Mouse (Mus musculus) gastrocnemius, postnatal 4 days (tissue): ENCODE data around the gene Cenpb. TPM values are rescaled to one million over a fixed set of nuclear protein-coding genes. Genes with fewer than 3 reads are reported as not detected.
A peak's percentile ranks its signal among the peaks of the same experiment; 100 is the strongest.

Experiments used
- DNase-seq, 2 experiments: peaks; one replicate each; pipeline ENCODE4 v3.0.0; 2021 to 2022; ENCODE audit warnings: low spot score in 2 of 2, mixed read lengths in 2 of 2
- total RNA-seq, 2 experiments: library from RNA; stranded (reverse); gene quantifications; 2 replicates each; pipeline ENCODE4 v1.2.3; 2021

Gene Cenpb
- total RNA-seq, 2 experiments from 2014 or later, result 63.8 to 70.1 TPM

DNA sequence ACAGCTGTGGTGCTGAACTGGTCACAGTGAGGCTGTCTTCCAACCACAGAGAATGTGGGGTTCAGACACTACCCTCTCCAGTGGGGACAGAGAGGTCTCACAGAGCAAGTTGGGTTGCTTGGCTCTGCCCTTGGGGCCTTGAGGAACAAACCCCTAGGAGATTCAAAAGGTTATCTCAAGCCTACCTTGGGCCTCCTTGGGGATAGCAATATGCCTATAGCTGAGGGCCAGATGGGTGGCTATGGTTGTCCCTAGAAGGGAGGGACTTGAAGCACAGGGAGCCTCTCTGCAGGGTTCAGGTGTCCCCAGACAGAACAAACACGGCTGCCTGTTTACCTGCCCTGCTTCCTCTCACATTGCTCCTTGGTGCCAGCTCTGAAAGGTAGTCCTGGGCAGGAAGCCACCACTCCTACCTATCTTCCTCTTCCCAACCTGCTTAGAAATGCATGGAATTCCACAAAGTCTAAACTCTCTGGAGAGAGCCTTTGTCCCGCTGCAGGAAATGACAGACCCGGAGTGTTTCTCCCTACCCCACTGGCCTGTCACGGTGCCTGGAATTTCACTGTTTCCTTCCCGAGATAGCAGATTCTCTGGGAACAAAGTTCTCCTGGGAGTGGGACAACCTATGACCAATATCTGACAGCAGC, 39.9 kb downstream of the Cenpb start:
- peak in 1 of 2 experiments; percentile 15 for DNase-seq

DNA sequence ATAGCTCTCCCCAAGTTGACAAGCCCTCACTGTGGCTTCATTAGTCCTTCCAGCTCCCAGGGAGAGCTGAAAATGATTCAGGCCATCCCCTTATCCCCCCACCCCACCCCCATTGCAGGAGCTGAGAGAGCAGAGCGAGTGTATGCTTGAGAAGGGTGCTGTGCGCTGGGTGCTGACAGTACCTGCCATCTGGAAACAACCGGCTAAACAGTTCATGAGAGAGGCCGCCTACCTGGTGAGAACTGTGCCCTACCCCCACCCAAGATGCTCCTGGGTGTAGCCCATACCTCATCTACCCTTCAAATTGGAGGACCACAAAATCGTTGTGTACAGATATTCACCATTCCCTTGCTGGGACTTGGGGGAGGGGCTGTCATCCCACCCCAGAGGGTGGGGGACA, 40.6 kb downstream of the Cenpb start:
- DNase-seq, result peak in 1 of 2 experiments; percentile 15

DNA sequence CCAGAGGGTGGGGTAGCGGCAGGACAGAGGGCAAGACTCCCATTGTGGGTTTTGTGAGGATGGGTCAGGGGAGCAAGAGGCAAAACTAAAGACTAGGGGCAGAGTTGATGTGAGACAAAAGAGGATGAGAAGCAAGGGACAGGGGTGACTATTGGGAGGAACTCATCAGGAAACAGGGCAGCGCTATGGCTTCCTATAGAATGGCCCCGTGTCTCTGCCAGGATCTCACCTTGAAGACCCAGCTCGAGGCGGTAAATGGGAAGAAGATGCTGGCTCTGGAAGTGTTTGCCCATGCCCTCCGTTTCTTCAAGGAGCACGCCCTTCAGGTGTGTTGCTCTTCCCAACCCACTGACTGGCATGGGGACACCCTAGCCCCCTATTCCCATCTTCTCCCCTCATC, 41.1 kb downstream of the Cenpb start:
- DNase-seq, result peak in 1 of 2 experiments; percentile 12

DNA sequence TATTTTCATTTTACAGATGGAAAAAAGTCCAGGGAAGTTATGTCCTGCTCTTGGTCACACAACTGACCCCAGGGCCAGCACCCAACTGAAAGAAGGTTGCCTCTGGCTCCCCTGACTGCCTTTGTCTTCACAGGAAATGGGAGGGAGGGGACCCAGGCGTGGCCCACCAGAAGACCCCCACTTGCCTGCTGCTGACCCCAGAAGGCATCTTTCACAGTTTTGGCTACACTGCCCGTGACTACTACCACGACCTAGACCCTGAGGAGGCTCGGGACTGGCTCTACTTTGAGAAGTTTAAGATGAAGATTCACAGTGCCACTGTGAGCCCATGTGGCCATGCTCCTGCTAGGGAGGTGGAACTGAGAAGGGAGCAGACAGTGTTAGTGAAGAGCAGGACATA, 41.6 kb downstream of the Cenpb start:
- DNase-seq, result peak in 1 of 2 experiments; percentile 11

DNA sequence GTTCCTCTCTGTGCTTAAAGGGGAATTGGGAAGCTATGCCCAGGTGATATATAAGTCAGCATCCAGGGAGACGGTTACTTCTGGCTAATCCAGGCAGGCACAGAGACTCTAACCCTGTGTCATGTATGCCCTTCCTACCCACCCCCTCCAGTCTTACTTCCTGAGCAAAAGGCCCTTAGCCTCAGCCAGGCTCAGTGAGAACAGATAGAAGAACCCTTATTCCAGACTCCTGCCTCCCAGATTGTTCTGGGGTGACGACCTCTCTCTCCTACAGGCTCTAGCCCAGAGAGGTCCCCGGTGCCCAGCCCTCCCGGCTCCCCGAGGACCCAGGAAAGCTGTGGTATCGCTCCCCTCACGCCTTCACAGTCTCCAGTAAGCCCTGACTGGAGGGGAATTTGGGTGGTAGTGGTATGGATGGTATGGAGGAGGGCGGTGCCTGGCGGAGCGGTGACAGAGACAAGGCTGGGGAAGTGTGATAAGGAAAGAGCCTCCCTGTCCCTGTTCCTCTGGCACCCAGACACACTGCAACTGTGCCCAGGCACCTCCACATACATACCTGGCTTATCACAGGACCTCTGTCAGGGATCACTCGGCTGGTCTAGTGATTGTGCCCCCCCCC, 44.2 kb downstream of the Cenpb start:
- no peak for DNase-seq

DNA sequence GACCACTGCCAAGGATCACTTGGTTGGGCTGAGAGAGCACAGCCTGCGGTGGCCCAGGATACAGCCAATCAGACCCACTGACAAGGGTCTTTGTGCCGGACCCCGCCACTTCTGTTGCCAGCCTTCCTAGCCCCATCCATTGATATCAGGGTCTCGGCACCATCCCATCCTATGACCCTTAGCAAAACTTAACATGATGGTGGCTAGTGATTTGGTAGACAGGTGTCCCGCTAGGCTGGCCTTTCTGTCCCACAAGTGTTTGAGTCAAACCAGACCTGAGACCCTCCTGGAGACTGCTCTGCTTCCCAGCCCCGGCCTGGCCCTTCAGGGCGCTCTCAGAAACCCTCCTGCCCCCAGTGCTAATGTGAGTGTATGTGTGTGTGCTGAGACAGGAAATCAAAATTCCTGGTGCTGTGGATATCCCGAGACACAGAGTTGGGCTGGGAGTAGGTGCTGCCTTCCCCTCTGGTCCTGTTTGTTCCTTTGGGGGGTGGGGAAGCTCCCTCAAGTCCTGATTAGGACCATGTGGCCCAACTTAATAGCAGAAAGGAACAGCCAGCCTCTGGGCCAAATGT, 45.0 kb downstream of the Cenpb start:
- DNase-seq, result no peak

DNA sequence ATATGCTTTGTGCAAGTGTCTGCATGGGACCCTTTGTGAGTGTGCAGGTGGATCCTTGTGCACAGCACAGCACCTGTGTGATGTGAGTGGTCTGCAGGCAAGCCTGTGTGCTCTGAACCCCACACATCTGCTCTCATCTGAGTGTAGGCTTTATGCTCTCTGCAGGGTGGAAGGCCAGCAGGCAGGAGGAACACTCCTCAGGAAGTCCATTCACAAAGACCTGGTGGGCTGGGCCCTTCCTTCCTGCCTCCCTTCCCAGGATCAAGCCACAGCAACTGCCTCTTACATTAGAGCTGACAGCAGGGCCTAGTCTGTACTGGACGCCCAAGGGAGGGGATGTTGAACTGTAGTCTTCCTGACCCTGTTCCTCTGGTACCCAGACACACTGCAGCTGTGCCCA, 45.5 kb downstream of the Cenpb start:
- no peak for DNase-seq

DNA sequence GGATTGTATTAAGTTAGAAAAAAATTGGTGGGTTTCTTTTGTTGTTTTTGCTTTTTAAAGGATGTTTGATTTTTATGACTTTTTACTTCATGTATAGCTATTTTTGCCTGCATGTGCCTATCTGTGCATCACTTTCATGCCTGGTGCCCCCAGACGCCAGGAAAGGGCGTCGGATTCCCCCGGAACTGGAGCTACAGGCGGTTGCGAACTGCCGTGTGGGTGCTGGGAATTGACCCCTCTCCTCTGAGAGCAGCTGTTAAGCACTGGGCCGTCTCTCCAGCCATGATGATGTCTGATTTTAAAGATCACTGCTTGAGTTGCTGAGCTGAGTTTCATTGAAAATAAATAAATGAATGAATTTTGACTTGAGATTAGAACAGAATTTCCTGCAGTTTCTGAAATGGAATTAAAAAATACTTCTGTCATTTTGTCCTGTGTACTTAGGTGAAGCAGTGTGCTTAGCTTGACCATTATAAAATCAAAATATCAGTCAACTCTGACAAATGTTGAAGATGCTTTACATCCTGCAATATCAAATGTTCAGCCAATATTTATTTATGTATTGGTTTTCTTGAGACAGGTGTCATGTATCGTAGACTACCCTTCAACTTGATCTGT, 46.8 kb downstream of the Cenpb start, which contains the start of gene Gm11037:
Gm11037 (plus strand) TSS at position 568 of the 618 bp plus-strand sequence.
- DNase-seq, result peak in 1 of 2 experiments; percentile 5

DNA sequence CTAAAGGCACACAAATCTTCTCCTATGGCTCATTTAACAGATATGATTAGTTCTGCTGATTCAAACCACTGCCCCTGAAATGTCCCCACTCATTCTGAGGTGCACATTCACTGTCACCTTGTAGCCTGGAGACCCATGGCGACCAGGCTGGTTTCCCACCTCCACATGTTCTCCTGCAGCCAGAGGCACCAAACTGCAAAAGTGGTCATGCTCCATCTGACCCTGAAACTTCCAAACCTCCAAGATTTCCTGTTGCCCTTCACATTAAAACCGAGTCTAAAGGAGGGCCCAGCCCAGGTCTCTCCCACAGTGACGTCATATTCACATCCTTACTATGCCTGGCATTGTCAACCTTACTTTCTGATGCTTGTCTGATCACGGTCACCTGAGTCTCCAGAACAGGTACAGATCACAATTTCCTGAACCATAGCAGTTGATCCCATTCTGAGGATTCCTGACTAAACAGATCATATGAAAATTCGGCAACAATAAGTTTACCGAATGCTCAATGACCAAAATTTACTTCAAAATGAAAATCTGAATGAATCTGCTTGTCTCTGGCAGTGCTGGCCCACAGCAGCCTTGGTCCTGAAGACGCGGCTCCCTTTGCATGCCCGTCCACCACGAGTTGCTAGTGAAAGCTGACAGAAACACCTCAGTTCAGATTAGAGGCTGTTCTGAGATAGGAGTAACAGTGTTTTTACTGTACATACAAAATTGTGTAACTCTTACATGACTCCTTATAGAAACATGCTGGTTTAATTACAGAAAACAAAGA, 47.6 kb downstream of the Cenpb start:
- DNase-seq, result peak in 1 of 2 experiments; percentile 9

DNA sequence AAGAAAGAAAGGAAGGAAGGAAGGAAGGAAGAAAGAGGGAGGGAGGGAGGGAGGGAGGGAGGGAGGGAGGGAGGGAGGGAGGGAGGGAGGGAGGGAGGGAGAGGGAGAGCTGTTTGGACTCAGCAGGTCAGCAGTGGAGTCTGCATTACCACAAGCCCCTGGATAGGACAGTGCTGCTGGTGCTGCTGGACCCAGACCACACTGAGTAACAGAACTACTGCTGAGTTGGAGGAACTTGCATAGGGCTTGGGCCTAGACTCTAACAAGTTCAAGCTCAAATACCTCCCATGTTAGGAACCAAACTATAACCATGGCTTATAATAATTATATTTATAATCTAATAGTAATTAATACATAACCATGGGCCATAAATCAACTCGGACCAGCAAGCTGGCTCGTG, 49.0 kb downstream of the Cenpb start:
- DNase-seq, result no peak

DNA sequence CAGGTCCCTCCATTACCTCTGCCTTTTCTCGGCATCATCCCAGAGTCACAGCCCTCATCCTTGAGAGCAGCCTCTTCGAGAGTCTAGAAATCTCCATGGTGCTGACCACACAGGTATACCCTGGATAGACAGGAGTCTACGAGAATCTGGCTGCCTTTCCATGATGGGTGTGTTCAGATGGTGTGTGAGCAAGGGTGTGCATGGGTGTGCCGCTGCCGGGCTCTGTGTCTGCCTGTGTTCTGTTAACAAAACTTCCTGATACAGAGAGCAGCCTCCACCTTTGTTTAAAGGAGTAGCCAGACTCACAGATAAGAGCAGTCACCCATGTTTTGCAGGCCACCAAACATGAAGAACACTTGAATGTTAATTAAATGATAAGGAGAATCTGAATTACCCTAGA, 50.0 kb downstream of the Cenpb start:
- DNase-seq, result peak in 1 of 2 experiments; percentile 11

DNA sequence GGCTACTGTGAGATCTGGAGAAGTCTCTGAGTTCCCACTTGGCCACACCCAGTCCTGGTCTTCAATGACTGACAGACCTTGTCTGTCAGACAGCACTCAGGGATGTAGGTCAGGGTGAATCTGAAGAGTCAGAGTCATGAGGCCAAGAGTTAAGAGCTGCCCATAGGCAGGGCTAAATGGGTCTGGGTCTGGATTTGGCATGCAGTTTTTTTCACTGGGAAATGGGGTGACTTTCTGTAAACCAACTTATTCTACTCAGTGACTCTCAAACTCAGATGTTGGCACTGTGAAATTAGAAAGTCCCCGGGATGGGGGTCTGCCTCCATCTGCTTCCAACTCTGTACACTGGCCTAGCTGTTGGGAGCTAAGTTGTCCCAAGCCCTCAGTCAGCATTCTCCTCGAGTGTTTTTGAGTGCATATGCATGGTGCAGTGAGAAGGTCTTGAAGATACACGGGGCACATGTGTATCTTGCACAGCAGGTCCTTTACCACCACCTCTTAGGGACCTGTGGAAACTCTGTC, 51.2 kb downstream of the Cenpb start:
- DNase-seq, result peak in 1 of 2 experiments; percentile 13

DNA sequence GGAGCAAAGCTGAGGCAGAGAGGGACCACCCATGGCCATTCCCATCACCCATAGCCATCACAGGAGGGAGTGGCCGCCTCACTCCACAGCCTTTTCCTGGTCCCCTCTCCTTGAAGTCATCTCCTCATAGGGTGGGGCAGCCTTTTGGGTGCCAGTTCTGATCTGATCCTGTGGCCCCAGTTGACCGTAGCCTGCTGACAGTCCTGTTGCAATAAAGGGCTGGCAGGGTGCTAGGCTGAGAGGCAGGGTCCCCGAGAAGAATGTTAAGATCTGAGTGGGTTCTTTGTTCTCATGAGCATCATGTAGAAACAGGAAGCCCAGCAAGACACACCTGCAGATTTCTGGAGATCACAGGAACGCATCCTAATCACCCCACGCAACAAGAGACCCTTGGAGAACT, 51.7 kb downstream of the Cenpb start:
- peak in 1 of 2 experiments; percentile 14 for DNase-seq

DNA sequence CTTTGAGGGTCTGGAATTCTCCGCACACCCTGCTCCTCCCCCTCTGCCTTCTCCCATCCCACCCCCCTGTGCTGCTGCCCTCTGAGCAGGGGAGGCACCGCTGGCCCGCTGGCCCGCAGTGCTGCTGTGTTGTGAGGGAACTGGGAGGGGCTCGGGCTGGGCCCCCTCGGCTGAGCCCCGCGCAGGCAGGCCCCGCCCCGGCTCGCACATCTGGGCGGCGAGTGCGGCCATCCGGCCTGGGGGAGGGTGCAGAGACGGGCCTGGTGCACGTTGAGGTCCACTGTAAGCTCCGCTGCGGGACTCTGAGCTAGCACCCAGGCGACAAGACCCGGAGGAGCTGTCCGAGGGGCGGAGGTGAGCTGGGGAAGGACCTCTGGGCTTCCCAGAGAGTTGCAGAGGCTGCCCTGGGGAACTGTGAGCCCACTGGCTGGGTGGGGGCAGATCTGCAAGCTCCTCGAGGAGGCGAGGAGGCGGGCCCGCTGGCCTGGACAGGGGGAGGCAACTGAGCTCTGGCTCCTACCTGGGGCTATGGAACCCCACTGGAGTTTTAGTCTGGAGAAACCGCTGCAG, 52.6 kb downstream of the Cenpb start, which contains the start of gene Hspa12b:
Hspa12b (plus strand) TSS at position 120 of the 570 bp plus-strand sequence.
- DNase-seq, result peak; percentile 55 to 77

DNA sequence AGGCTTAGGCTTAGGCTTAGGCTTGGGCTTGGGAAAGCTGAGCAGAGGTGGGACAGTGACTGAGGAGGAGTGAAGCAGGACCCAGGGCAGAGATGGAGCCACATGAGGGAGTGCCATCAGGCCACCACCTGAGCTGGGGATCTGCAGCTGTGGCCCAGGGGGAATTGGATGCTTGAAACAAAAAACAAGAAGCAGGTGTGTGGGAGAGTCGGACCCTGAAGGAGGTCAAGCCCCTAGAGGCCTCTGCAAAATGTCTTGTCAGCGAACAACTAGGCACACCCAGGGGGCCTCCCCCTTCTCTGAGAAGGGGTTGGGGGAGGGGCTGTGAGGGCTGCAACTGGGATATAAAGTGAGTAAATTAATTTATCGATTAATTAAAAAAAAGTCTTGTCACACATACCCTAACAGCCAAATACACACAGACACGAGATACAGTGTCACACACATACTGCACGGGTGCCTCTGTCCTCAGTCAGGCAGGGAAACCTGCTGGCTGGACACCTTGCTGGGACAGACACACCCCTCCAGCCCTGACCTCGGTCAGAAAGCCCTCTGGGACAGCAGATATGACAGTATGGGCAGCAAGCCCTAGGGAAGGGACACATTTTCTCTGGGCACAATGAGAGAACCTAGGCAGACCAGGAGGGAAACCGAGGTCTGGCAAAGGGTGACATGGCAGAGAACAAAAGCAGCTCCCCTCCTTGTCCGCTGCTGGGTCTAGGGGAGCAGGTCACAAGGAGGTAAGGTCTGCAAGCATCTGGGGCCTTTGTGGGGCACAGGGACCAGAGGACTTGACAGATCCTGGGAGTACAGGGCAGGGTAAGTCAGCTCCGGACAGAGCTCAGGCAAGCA, 53.7 kb downstream of the Cenpb start:
- peak; percentile 10 to 12 for DNase-seq
